Mouse (Mus musculus): ENCODE measurements around the gene Alg5.
"Not testable (repeated sequence)": the region's sequence is repeated elsewhere in the genome, so short reads cannot be mapped to it uniquely, and the experiment has no call there.

Alg5 gene

GRCm38 (mm10) chr3:54735247-54736046 is at the start of gene Alg5, which contains the start of gene Exosc8:
Gene Alg5, plus strand, starts transcription at chr3:54735539.
Gene Exosc8, minus strand, starts transcription at chr3:54735393.
- peak; percentile 96 for DNase-seq

- DNase-seq, result no peak
Measured at GRCm38 (mm10) chr3:54687245-54687644, 48.1 kb upstream of the Alg5 start.

GRCm38 (mm10) chr3:54689091-54689490 is 46.2 kb upstream of the Alg5 start:
- DNase-seq, result no peak

GRCm38 (mm10) chr3:54692202-54693055 is 42.9 kb upstream of the Alg5 start, which contains the start of gene Supt20:
Gene Supt20, plus strand, starts transcription at chr3:54692807.
- DNase-seq, result peak; percentile 93

GRCm38 (mm10) chr3:54693056-54693415 is 42.3 kb upstream of the Alg5 start:
- no peak for DNase-seq

GRCm38 (mm10) chr3:54699759-54700301 is 35.5 kb upstream of the Alg5 start:
- no peak for DNase-seq

GRCm38 (mm10) chr3:54704106-54704505 is 31.2 kb upstream of the Alg5 start:
- DNase-seq, result not testable (repeated sequence)

GRCm38 (mm10) chr3:54708972-54709371 is 26.4 kb upstream of the Alg5 start:
- DNase-seq, result no peak

- DNase-seq, result no peak
Measured at GRCm38 (mm10) chr3:54714253-54714652, 21.1 kb upstream of the Alg5 start, which contains the start of gene Gm21958. Gene Gm21958, minus strand, starts transcription at chr3:54714353.

- DNase-seq, result no peak
Measured at GRCm38 (mm10) chr3:54715461-54715860, 19.9 kb upstream of the Alg5 start.

- no peak for DNase-seq
Measured at GRCm38 (mm10) chr3:54717348-54717747, 18.0 kb upstream of the Alg5 start.

GRCm38 (mm10) chr3:54718947-54719346 is 16.4 kb upstream of the Alg5 start:
- no peak for DNase-seq

- DNase-seq, result peak; percentile 18
Measured at GRCm38 (mm10) chr3:54723741-54724500, 11.4 kb upstream of the Alg5 start.

- no peak for DNase-seq
Measured at GRCm38 (mm10) chr3:54725344-54725743, 10.0 kb upstream of the Alg5 start.

- DNase-seq, result no peak
Measured at GRCm38 (mm10) chr3:54727588-54727987, 7.8 kb upstream of the Alg5 start.

GRCm38 (mm10) chr3:54728100-54728499 is 7.2 kb upstream of the Alg5 start:
- DNase-seq, result no peak

GRCm38 (mm10) chr3:54731626-54732150 is 3.7 kb upstream of the Alg5 start:
- DNase-seq, result no peak

GRCm38 (mm10) chr3:54732371-54732770 is 3.0 kb upstream of the Alg5 start:
- DNase-seq, result no peak

- peak; percentile 92 for DNase-seq
Measured at GRCm38 (mm10) chr3:54734411-54735246, 710 bp upstream of the Alg5 start.

GRCm38 (mm10) chr3:54736101-54736927 is 975 bp downstream of the Alg5 start:
- peak; percentile 26 for DNase-seq

Measured in thymus, postnatal 25 days (tissue).